Mouse (Mus musculus) kidney, adult 2 months (tissue): ENCODE results near the gene Bcar1. TPM values are rescaled to one million over a fixed set of nuclear protein-coding genes. Genes with fewer than 3 reads are reported as not detected.

Experiments used
- DNase-seq: peaks from one replicate; pipeline ENCODE4 v3.0.0; 2021
- H3K27ac ChIP-seq: fragments of 200-500 bp; 2 replicates; pipeline ENCODE4 v1.5.1; 2012; ENCODE audit warnings: low read depth, low read length, control low read depth, inconsistent platforms; ENCODE audit not compliant: insufficient read depth
- H3K27me3 ChIP-seq: fragments of 200-500 bp; replicated peaks from 2 replicates; pipeline ENCODE4 v1.6.1; 2012; ENCODE audit warnings: mild to moderate bottlenecking, moderate library complexity, low read length, inconsistent platforms; ENCODE audit not compliant: control insufficient read depth, insufficient read depth
- H3K36me3 ChIP-seq: fragments of 200-500 bp; 2 replicates; pipeline ENCODE4 v1.6.1; 2012; ENCODE audit warnings: mild to moderate bottlenecking, moderate library complexity, low read length, inconsistent platforms; ENCODE audit not compliant: control insufficient read depth, insufficient read depth
- H3K4me1 ChIP-seq: fragments of 200-500 bp; 2 replicates; pipeline ENCODE4 v1.6.1; 2011; ENCODE audit warnings: low read length; ENCODE audit not compliant: control insufficient read depth, insufficient read depth
- H3K4me3 ChIP-seq: fragments of 200-500 bp; 2 replicates; pipeline ENCODE4 v1.5.1; 2011; ENCODE audit warnings: mild to moderate bottlenecking, low read depth, low read length, control low read depth; ENCODE audit not compliant: insufficient read depth
- CTCF ChIP-seq: fragments of 200-500 bp; conservative IDR thresholded peaks from 2 replicates; pipeline ENCODE4 v1.5.1; 2011; ENCODE audit warnings: low read depth, mild to moderate bottlenecking, control low read depth, low read length, moderate library complexity, mixed read lengths; ENCODE audit not compliant: insufficient read depth, insufficient read length
- POLR2A ChIP-seq: fragments of 200-500 bp; IDR thresholded peaks from one replicate; pipeline ENCODE4 v1.6.1; 2011; ENCODE audit warnings: low read depth, low read length, control low read depth
- WGBS: fragments of 180-500 bp; shearing (Covaris S2); methylation state at CpG from one replicate; pipeline ENCODE4 v1.1.7; 2018; 5-methylcytosine and 5-hydroxymethylcytosine counted together
- polyA plus RNA-seq: library from polyadenylated mRNA; depleted of rRNA; stranded (reverse); fragments of >200 nt; gene quantifications from 2 replicates; pipeline ENCODE4 v1.2.3, GENCODE M21; 2012

The Bcar1 gene
- polyA plus RNA-seq, 1 experiment, result 115 TPM

DNA sequence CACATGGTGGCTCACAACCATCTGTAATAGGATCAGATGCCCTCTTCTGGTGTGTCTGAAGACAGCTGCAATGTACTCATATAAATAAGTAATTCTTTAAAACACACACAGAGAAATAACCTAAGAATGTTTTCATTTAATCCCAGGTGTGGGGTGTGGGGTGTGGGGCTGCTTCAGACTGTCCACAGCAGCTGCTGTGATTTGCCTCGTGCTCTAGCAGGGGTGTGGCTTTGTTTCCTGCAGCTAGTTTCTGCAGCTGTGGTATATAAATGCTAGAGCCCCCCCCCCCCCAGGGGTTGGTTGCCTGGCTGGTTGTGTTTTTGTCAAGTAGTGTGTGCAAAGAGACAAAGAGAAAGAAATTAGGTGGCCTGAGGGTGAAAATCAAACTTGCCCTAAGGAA, 44.6 kb downstream of the Bcar1 start:
- H3K27ac ChIP-seq, result no peak overlapping the region
- no peaks in the 10 kb centered on the region for H3K27me3 ChIP-seq
- TF ChIP-seq CTCF (no peak), POLR2A (no peak)
- H3K4me1 ChIP-seq, result no peaks in the 10 kb centered on the region
- no peaks in the 10 kb centered on the region for H3K36me3 ChIP-seq
- 44% methylated on average over 1 of the region's 1 CpGs for WGBS
- DNase-seq, result no peak
- no peak overlapping the region for H3K4me3 ChIP-seq

- H3K27me3 ChIP-seq, result no peaks in the 10 kb centered on the region
- H3K4me1 ChIP-seq, result no peaks in the 10 kb centered on the region; the same call in 1 of the 2 replicates
- WGBS, result 89% methylated on average over 10 of the region's 10 CpGs
- TF ChIP-seq CTCF, result no peak
- TF ChIP-seq POLR2A, result no peak
- no peaks in the 10 kb centered on the region for H3K36me3 ChIP-seq
- no peak overlapping the region for H3K4me3 ChIP-seq
- no peak for DNase-seq
- no peak overlapping the region for H3K27ac ChIP-seq
Observed at GRCm38 (mm10) chr8:111697655-111698054, 46.0 kb downstream of the Bcar1 start.

GRCm38 (mm10) chr8:111695441-111695840, 48.2 kb downstream of the Bcar1 start:
- TF ChIP-seq POLR2A (no peak), CTCF (no peak)
- H3K27ac ChIP-seq, result no peak overlapping the region
- H3K4me1 ChIP-seq, result no peaks in the 10 kb centered on the region; the same call in 1 of the 2 replicates
- H3K36me3 ChIP-seq, result no peaks in the 10 kb centered on the region
- DNase-seq, result no peak
- no peaks in the 10 kb centered on the region for H3K27me3 ChIP-seq
- H3K4me3 ChIP-seq, result no peak overlapping the region
- WGBS, result 48% methylated on average over 7 of the region's 7 CpGs

- Histone ChIP-seq H3K4me3 (no peak overlapping the region), H3K4me1 (no peaks in the 10 kb centered on the region; the same call in 1 of the 2 replicates), H3K27me3 (no peaks in the 10 kb centered on the region), H3K27ac (no peak overlapping the region), H3K36me3 (no peaks in the 10 kb centered on the region)
- WGBS, result 38% methylated on average over 6 of the region's 6 CpGs
- no peak for TF ChIP-seq POLR2A
- no peak for TF ChIP-seq CTCF
- DNase-seq, result peak; percentile 73
Observed at GRCm38 (mm10) chr8:111693261-111693741, 50.3 kb downstream of the Bcar1 start.

DNA sequence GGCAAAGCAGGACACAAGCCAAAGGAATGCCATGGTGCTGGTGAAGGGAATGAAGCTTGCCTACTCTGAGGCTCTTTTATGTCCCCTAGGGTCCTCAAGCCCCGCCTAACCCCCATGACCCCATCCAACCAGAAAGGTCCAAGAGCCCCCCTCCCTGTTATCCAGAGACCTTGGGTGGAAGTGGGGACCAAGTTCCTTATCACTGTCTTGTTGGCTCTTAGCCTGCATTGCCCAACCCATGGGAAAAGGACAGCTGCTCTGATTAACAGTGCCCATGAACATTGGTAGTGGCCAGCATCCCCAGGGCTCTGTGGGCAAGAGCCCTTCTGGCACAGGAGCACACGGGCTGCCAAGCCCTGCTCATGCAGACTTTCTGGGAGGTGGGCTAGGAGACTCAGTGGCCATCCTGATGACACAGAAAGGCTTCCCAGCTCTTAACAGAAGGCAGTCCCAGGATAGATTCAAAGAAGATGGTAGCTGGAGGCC, 52.6 kb downstream of the Bcar1 start, which contains the start of gene Ctrb1:
Gene Ctrb1 (minus strand): TSS at position 51 of the 486 bp plus-strand sequence.
- no peak within 1 kb of the TSS for H3K4me3 ChIP-seq
- no peaks in the 10 kb centered on the region for H3K36me3 ChIP-seq
- H3K27ac ChIP-seq, result no peak within 1 kb of the TSS
- no peaks in the 10 kb centered on the region for H3K27me3 ChIP-seq
- no peak for TF ChIP-seq POLR2A
- no peak for TF ChIP-seq CTCF
- no peaks in the 10 kb centered on the region; the same call in 1 of the 2 replicates for H3K4me1 ChIP-seq
- no peak for DNase-seq
- 85% methylated on average over 2 of the region's 2 CpGs for WGBS

- no peaks in the 10 kb centered on the region for H3K4me1 ChIP-seq
Observed at GRCm38 (mm10) chr8:111686881-111687280, 56.7 kb downstream of the Bcar1 start.

GRCm38 (mm10) chr8:111682521-111682920, 61.1 kb downstream of the Bcar1 start:
- Histone ChIP-seq H3K27ac (no peak overlapping the region), H3K4me1 (no peaks in the 10 kb centered on the region; the same call in 1 of the 2 replicates), H3K27me3 (no peaks in the 10 kb centered on the region), H3K4me3 (no peak overlapping the region), H3K36me3 (no peaks in the 10 kb centered on the region)
- 44% methylated on average over 9 of the region's 9 CpGs for WGBS
- DNase-seq, result no peak
- no peak for TF ChIP-seq CTCF
- no peak for TF ChIP-seq POLR2A

More at GRCm38 (mm10) chr8:111686881-111687280, 56.7 kb downstream of the Bcar1 start:
- H3K27me3 ChIP-seq, result no peaks in the 10 kb centered on the region
- no peak for TF ChIP-seq CTCF
- TF ChIP-seq POLR2A, result no peak
- no peaks in the 10 kb centered on the region for H3K36me3 ChIP-seq
- no peak overlapping the region for H3K27ac ChIP-seq
- no peak overlapping the region for H3K4me3 ChIP-seq
- no peak for DNase-seq
- 83% methylated on average over 13 of the region's 13 CpGs for WGBS
